Mouse (Mus musculus) T-cell, adult 66 days (primary cell): ENCODE measurements around the gene 9930021J03Rik. TPM values are rescaled to one million over a fixed set of nuclear protein-coding genes. Genes with fewer than 3 reads are reported as not detected.

ENCODE experiments used
- total RNA-seq, 2 experiments: library from RNA; stranded (reverse); gene quantifications; 3 replicates in 1 of 2; 4 replicates in 1 of 2; pipeline ENCODE4 v1.2.4; 2023

Gene 9930021J03Rik
- total RNA-seq: 10 to 100 TPM; 28.8 to 30.9 TPM

DNA sequence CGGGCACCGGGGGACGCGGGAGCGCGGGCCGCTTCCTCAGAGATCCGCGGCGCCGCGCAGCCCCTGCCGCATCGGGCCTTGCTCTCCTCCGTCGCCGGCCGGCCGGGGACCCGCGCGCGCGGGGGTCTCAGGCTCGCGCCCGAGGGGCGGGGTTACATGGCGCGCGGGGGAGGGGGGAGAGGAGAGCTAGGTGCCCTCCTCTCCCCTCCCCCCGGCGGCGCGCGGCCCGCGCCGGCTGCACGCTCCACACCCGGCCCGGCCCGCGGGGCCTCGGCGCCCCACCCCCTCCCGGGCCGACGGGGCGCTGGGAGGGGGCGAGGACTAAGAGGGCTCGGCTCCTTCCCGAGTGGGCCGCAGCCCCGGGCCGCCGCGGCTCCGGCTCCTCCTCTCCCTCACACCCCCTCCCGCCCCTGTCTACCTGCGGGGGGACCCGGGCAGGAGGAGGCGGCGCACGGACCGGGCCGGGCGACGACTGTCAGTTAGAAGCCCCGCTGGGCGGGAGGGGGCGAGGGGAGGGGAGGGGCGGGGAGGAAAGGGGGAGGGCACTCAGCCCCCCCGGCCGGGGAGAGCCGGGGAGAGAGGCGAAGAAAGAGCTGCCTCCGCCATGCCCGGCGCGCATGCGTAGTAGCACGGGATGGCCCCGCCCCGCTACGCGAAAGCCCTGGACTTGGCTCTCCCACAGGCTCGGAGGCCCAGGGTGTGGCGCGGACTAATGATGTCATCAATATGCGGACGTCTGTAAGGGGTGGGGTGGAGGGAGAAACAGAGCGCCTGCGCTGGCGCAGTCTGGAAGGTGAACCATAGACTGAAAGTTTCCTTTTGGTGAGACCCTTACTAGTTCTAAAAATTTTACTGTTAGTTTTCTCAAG is at the start of gene 9930021J03Rik:
9930021J03Rik (minus strand) TSS at position 73 of the 869 bp plus-strand sequence.

DNA sequence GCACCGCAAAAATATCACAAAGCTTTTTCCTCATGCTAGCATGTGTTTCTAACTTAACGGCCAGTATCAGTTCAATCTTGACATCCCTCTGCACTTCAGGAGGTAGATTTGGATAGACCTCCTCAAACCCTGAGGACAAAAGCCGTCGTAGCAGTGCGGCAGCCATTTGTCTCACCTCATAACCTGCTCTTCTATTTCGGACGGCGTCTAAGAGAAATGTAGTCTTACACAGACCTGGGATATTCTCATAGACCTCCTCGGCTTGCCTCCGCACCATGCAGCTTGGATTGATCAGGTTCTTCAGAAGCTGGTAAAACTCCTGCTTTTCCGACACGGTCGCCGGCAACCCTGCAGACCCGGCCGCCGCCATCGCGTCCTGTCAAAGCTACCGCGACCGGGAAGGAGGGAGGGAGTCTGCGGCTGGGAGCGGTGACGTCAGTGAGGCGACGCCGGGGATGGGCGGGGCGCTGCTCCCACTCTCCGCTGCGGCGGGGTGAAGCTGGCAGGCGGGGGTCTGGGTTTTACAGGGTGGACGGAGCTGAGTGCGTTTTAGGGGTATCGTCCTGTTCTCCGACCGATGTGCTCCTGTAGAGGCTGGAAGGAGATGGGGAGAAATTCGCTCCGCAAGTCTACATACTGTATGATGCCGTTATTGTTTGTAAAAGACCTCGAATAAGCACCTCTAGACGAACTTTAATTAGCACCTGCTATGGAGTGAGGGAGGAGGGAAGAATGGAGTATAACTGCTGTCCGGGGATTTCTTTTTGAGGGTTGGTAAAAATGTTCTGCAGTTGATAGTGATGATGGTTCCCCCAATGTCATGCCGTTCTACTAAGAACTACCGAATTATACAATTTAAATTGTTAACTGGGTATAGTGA is 7.0 kb upstream of the 9930021J03Rik start, which contains the start of gene Ranbp6:
Ranbp6 (minus strand) TSS at position 394 of the 880 bp plus-strand sequence.

GRCm38 (mm10) chr19:29697245-29697874 is 108.4 kb downstream of the 9930021J03Rik start, which contains the start of gene Mlana:
Gene Mlana, plus strand, starts transcription at chr19:29697824.

Other genes starting within 250 kb of the 9930021J03Rik start
- gene Ermp1, start 157.6 kb downstream of the 9930021J03Rik start, total RNA-seq: 10 to 100 TPM; 24.2 to 26.3 TPM
- gene Mlana, start 108.2 kb downstream of the 9930021J03Rik start, total RNA-seq: not detected
- gene Ranbp6, start 7.0 kb upstream of the 9930021J03Rik start, total RNA-seq: 10 to 100 TPM; 24.9 to 27.2 TPM
- gene Il33, start 119.1 kb upstream of the 9930021J03Rik start, total RNA-seq: not detected
- not detected for gene Trpd52l3, start 197.8 kb upstream of the 9930021J03Rik start, total RNA-seq
- gene Uhrf2, start 224.5 kb upstream of the 9930021J03Rik start, total RNA-seq: 10 to 100 TPM; 79.2 to 85.1 TPM